Mouse (Mus musculus) left cerebral cortex, postnatal 14 days (tissue): ENCODE results near the gene Gse1. TPM values are rescaled to one million over a fixed set of nuclear protein-coding genes. Genes with fewer than 3 reads are reported as not detected.

Experiments used
- DNase-seq, 2 experiments: peaks; one replicate each; pipeline ENCODE4 v3.0.0; 2021 to 2022; ENCODE audit warnings: low spot score in 2 of 2, mixed read lengths in 1 of 2
- intact Hi-C: fragments of 180-260 bp; cut with DNase I; formaldehyde crosslinking; loops from one replicate; pipeline ENCODE4 v1.15.1; 2025
- total RNA-seq, 2 experiments: library from RNA; stranded (reverse); gene quantifications; 2 replicates each; pipeline ENCODE4 v1.2.3; 2021

Gse1 gene
- total RNA-seq, 2 experiments from 2014 or later = 49.0 to 57.3 TPM

- intact Hi-C loops = no loop called here
- no peak for DNase-seq
These were observed 189.9 kb downstream of the Gse1 start for GRCm38 (mm10) chr8:120418188-120418587.

- no peak for DNase-seq
- intact Hi-C loops = no loop called here
These were observed 191.4 kb downstream of the Gse1 start for GRCm38 (mm10) chr8:120419675-120420074.

GRCm38 (mm10) chr8:120420226-120420625, 192.0 kb downstream of the Gse1 start:
- intact Hi-C loops = no loop called here
- no peak for DNase-seq

GRCm38 (mm10) chr8:120421638-120422037, 193.4 kb downstream of the Gse1 start:
- intact Hi-C loops = no loop called here
- DNase-seq = no peak

- intact Hi-C loops = no loop called here
- DNase-seq = no peak
These were observed 194.0 kb downstream of the Gse1 start for GRCm38 (mm10) chr8:120422236-120422635.

GRCm38 (mm10) chr8:120423576-120423975, 195.3 kb downstream of the Gse1 start:
- intact Hi-C loops = no loop called here

GRCm38 (mm10) chr8:120424829-120425198, 196.6 kb downstream of the Gse1 start:
- intact Hi-C loops = no loop called here
- DNase-seq = no peak

More at GRCm38 (mm10) chr8:120423576-120423975, 195.3 kb downstream of the Gse1 start:
- no peak for DNase-seq

- intact Hi-C loops = no loop called here
- DNase-seq = no peak
These were observed 197.1 kb downstream of the Gse1 start for GRCm38 (mm10) chr8:120425199-120425941.

- no peak for DNase-seq
- intact Hi-C loops = no loop called here
These were observed 197.8 kb downstream of the Gse1 start for GRCm38 (mm10) chr8:120426105-120426504.

- intact Hi-C loops = no loop called here
- DNase-seq = peak; percentile 72 to 74
These were observed 198.5 kb downstream of the Gse1 start for GRCm38 (mm10) chr8:120426622-120427385.

- DNase-seq = no peak
- intact Hi-C loops = no loop called here
These were observed 200.2 kb downstream of the Gse1 start for GRCm38 (mm10) chr8:120428492-120428891.

- intact Hi-C loops = no loop called here
- DNase-seq = no peak
These were observed 200.9 kb downstream of the Gse1 start for GRCm38 (mm10) chr8:120429116-120429515.

- intact Hi-C loops = no loop called here
- DNase-seq = no peak
These were observed 202.8 kb downstream of the Gse1 start for GRCm38 (mm10) chr8:120431042-120431441.

- DNase-seq = no peak
- intact Hi-C loops = no loop called here
These were observed 204.2 kb downstream of the Gse1 start for GRCm38 (mm10) chr8:120432438-120432837.

- intact Hi-C loops = no loop called here
- DNase-seq = peak in 1 of 2 experiments; percentile 50
These were observed 204.9 kb downstream of the Gse1 start for GRCm38 (mm10) chr8:120433143-120433542.

GRCm38 (mm10) chr8:120433734-120434133, 205.5 kb downstream of the Gse1 start:
- intact Hi-C loops = no loop called here
- no peak for DNase-seq

GRCm38 (mm10) chr8:120435781-120436180, 207.5 kb downstream of the Gse1 start:
- no peak for DNase-seq
- intact Hi-C loops = loop anchor here (5.0 kb wide), 1 partner anchor 53 kb away; no protein-coding TSS in a partner anchor

- no peak for DNase-seq
- intact Hi-C loops = loop anchor here (1.0 to 5.0 kb wide), 2 partner anchors 52 to 54 kb away; no protein-coding TSS in a partner anchor
These were observed 208.3 kb downstream of the Gse1 start for GRCm38 (mm10) chr8:120436491-120437030.

- peak in 1 of 2 experiments; percentile 71 for DNase-seq
- intact Hi-C loops = loop anchor here (1.0 to 5.0 kb wide), 2 partner anchors 51 to 55 kb away; no protein-coding TSS in a partner anchor
These were observed 209.0 kb downstream of the Gse1 start for GRCm38 (mm10) chr8:120437207-120437606.
